Mouse (Mus musculus): ENCODE measurements around the gene Hdac7. TPM values are rescaled to one million over a fixed set of nuclear protein-coding genes. Genes with fewer than 3 reads are reported as not detected.

Gene Hdac7
- polyA plus RNA-seq, 1 experiment: 29.9 TPM

DNA sequence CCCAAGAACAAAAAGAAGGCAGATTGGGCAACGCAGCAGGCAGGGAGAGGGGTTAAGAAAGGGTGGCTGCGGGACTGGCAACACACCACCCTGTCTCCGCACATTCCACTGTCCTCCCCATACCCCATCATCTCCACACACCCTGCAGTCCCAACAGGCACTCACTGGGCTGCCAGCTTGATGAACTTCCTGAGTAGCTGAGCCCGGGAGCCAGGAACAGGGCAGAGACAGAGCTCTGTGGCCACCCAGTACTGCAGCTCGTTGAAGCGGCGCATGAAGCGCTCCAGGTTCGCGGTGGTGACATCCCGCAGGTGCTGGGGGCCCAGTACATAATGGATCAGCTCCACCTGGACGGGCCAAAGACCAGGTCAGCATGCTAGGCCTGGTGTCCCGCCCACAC is 94.5 kb downstream of the Hdac7 start:
- H3K4me3 ChIP-seq (ENCODE audit: low read depth, low read length): no peak overlapping the region
- TF ChIP-seq CTCF (IDR thresholded peaks at IDR 0.05; ENCODE audit: extremely low read depth, insufficient read length, insufficient replicate concordance, low read depth, low read length) (no peak), POLR2A (IDR thresholded peaks at IDR 0.05; ENCODE audit: low read depth, low read length) (no peak)
- peaks cover 11% of the 10 kb centered on the region; the same call in 1 of the 2 replicates for H3K4me1 ChIP-seq (ENCODE audit: control insufficient read depth, insufficient read depth, insufficient read length, low read length)
- no peaks in the 10 kb centered on the region for H3K27me3 ChIP-seq (ENCODE audit: control insufficient read depth, insufficient read depth, low read length)
- no peak overlapping the region for H3K27ac ChIP-seq (ENCODE audit: insufficient read depth, low read depth, low read length)
- 56% methylated on average over 13 of the region's 13 CpGs for WGBS
- no peaks in the 10 kb centered on the region for H3K36me3 ChIP-seq (ENCODE audit: control insufficient read depth, insufficient read depth, low read length)

DNA sequence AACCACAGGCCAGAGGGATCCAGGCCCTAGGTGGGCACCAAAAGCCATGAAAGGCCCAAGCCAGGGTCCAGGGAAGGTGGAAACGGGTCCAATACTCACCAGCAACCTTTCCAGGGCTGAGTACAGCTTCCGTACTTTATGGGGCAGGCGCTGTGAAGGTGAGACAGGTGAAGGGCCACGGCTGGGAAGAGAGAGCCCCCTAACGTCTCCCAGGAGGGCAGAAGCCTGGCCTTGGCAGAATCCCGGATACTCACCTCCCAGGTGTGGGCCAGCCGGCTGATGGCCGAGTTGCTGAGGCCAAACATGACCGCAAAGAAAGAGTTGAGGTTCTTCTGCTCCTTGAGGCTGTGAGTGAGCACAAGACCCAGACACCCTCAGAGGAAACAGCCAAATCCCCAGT is 94.9 kb downstream of the Hdac7 start:
- no peak overlapping the region for H3K27ac ChIP-seq (ENCODE audit: insufficient read depth, low read depth, low read length)
- H3K4me1 ChIP-seq (ENCODE audit: control insufficient read depth, insufficient read depth, insufficient read length, low read length): peaks cover 11% of the 10 kb centered on the region; the same call in 1 of the 2 replicates
- H3K4me3 ChIP-seq (ENCODE audit: low read depth, low read length): no peak overlapping the region
- H3K36me3 ChIP-seq (ENCODE audit: control insufficient read depth, insufficient read depth, low read length): no peaks in the 10 kb centered on the region
- H3K27me3 ChIP-seq (ENCODE audit: control insufficient read depth, insufficient read depth, low read length): no peaks in the 10 kb centered on the region
- 90% methylated on average over 9 of the region's 9 CpGs for WGBS
- TF ChIP-seq CTCF (IDR thresholded peaks at IDR 0.05; ENCODE audit: extremely low read depth, insufficient read length, insufficient replicate concordance, low read depth, low read length) (no peak), POLR2A (IDR thresholded peaks at IDR 0.05; ENCODE audit: low read depth, low read length) (no peak)

DNA sequence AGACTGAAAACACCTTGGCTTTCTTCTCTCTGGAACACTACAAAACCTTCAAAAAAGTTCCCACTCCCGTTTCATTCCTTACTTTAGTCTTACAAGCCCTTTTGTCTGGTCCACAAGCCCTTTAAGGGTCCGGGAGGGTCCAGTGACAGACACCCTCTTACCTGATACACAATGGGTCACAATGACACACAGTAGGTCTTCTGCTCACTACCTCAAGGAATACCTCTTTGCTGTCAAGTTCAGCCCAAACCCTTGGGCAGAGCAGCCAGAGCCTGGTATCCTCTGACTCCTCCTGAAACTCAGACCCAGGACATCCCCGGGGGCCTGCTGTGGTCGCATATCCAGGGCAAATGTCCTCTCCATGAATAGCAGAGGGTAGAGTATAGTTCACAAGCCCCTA is 95.3 kb downstream of the Hdac7 start:
- Histone ChIP-seq H3K27me3 (ENCODE audit: control insufficient read depth, insufficient read depth, low read length) (no peaks in the 10 kb centered on the region), H3K36me3 (ENCODE audit: control insufficient read depth, insufficient read depth, low read length) (no peaks in the 10 kb centered on the region), H3K4me3 (ENCODE audit: low read depth, low read length) (no peak overlapping the region), H3K27ac (ENCODE audit: insufficient read depth, low read depth, low read length) (no peak overlapping the region), H3K4me1 (ENCODE audit: control insufficient read depth, insufficient read depth, insufficient read length, low read length) (peaks cover 11% of the 10 kb centered on the region; the same call in 1 of the 2 replicates)
- 87% methylated on average over 4 of the region's 4 CpGs for WGBS
- TF ChIP-seq CTCF (IDR thresholded peaks at IDR 0.05; ENCODE audit: extremely low read depth, insufficient read length, insufficient replicate concordance, low read depth, low read length): no peak
- no peak for TF ChIP-seq POLR2A (IDR thresholded peaks at IDR 0.05; ENCODE audit: low read depth, low read length)

DNA sequence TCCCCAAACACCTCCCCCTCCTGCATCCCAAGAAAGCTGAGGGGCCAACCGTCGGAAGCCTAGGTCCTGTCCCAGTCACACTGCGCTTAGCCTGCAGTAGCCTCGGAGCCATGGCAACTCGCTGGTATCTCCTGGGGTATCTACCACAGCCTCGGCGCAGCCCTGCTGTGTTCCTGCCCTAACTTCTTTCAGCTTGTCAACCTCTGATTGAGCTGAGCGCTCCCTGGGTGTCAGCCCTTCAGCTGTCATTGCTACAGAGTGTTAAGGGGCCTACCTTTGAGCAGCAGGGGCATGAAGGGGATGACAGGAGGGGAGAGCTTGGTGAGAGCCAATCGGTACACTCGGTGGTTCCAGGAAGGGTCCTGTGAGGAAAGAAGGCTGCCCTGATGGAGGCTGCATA is 96.0 kb downstream of the Hdac7 start:
- Histone ChIP-seq H3K27me3 (ENCODE audit: control insufficient read depth, insufficient read depth, low read length) (no peaks in the 10 kb centered on the region), H3K4me1 (ENCODE audit: control insufficient read depth, insufficient read depth, insufficient read length, low read length) (peaks cover 11% of the 10 kb centered on the region; the same call in 1 of the 2 replicates), H3K4me3 (ENCODE audit: low read depth, low read length) (no peak overlapping the region), H3K36me3 (ENCODE audit: control insufficient read depth, insufficient read depth, low read length) (no peaks in the 10 kb centered on the region), H3K27ac (ENCODE audit: insufficient read depth, low read depth, low read length) (no peak overlapping the region)
- no peak for TF ChIP-seq POLR2A (IDR thresholded peaks at IDR 0.05; ENCODE audit: low read depth, low read length)
- TF ChIP-seq CTCF (IDR thresholded peaks at IDR 0.05; ENCODE audit: extremely low read depth, insufficient read length, insufficient replicate concordance, low read depth, low read length): no peak
- 78% methylated on average over 10 of the region's 10 CpGs for WGBS

DNA sequence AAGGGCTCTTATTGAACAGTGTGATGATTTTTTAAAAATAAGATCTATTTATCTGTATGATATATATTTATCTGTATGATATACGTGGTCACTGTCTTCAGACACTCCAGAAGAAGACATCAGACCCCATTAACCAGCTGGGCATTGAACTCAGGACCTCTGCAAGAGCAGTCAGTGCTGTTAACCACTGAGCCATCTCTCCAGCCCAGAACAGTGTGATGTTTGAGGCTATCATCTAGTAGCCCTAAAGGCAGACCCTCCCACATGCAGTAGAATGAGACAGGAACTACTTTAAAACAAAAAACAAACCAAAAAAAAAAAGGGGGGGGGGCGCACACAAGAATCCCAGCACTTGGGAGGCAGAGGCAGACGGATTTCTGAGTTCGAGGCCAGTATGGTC is 96.8 kb downstream of the Hdac7 start:
- WGBS: 85% methylated on average over 4 of the region's 4 CpGs
- Histone ChIP-seq H3K36me3 (ENCODE audit: control insufficient read depth, insufficient read depth, low read length) (no peaks in the 10 kb centered on the region), H3K27me3 (ENCODE audit: control insufficient read depth, insufficient read depth, low read length) (no peaks in the 10 kb centered on the region), H3K27ac (ENCODE audit: insufficient read depth, low read depth, low read length) (no peak overlapping the region), H3K4me3 (ENCODE audit: low read depth, low read length) (no peak overlapping the region), H3K4me1 (ENCODE audit: control insufficient read depth, insufficient read depth, insufficient read length, low read length) (peaks cover 11% of the 10 kb centered on the region; the same call in 1 of the 2 replicates)
- TF ChIP-seq POLR2A (IDR thresholded peaks at IDR 0.05; ENCODE audit: low read depth, low read length): no peak
- no peak for TF ChIP-seq CTCF (IDR thresholded peaks at IDR 0.05; ENCODE audit: extremely low read depth, insufficient read length, insufficient replicate concordance, low read depth, low read length)

DNA sequence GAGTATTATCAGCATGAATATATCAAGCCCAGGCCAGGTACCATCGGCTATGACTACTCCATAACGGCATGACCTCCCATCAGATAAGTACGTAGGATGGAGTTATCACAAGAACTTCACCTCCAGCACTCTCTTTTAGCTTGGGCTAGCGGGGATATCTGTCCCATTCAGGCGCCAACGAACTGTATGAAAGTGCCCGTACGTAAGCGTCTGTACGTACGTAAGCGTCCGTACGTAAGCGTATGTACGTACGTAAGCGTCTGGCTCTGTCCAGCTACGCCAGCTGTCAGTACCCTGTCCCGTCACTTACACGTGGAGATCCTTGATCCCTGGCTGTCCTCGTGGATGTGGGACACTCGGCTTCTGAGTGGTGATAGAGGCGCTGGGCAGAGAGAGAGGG is 97.6 kb downstream of the Hdac7 start:
- no peak overlapping the region for H3K4me3 ChIP-seq (ENCODE audit: low read depth, low read length)
- H3K4me1 ChIP-seq (ENCODE audit: control insufficient read depth, insufficient read depth, insufficient read length, low read length): peaks cover 11% of the 10 kb centered on the region; the same call in 1 of the 2 replicates
- 87% methylated on average over 24 of the region's 24 CpGs for WGBS
- TF ChIP-seq CTCF (IDR thresholded peaks at IDR 0.05; ENCODE audit: extremely low read depth, insufficient read length, insufficient replicate concordance, low read depth, low read length) (no peak), POLR2A (IDR thresholded peaks at IDR 0.05; ENCODE audit: low read depth, low read length) (no peak)
- no peak overlapping the region for H3K27ac ChIP-seq (ENCODE audit: insufficient read depth, low read depth, low read length)
- no peaks in the 10 kb centered on the region for H3K36me3 ChIP-seq (ENCODE audit: control insufficient read depth, insufficient read depth, low read length)
- H3K27me3 ChIP-seq (ENCODE audit: control insufficient read depth, insufficient read depth, low read length): no peaks in the 10 kb centered on the region

DNA sequence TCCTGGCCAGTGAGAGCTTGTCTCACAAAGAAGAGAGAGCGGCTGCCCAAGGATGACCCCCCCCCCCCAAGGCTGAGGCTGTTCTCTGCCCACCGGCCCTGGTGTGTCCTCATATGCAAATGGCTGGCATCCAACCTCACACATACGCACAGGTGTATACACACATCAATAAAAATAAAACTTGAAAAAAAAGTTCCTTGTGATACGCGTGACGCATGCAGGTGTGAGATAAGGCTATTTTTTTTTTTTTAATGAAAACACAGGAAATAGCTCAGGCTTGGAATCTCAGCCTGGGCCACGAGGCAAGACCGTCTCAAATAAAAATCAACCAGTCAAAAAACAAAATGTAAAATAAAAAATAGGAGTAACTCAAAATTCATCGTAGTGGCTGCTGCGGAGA is 98.0 kb downstream of the Hdac7 start:
- H3K4me1 ChIP-seq (ENCODE audit: control insufficient read depth, insufficient read depth, insufficient read length, low read length): peaks cover 11% of the 10 kb centered on the region; the same call in 1 of the 2 replicates
- TF ChIP-seq CTCF (IDR thresholded peaks at IDR 0.05; ENCODE audit: extremely low read depth, insufficient read length, insufficient replicate concordance, low read depth, low read length): no peak
- no peak for TF ChIP-seq POLR2A (IDR thresholded peaks at IDR 0.05; ENCODE audit: low read depth, low read length)
- H3K36me3 ChIP-seq (ENCODE audit: control insufficient read depth, insufficient read depth, low read length): no peaks in the 10 kb centered on the region
- H3K27me3 ChIP-seq (ENCODE audit: control insufficient read depth, insufficient read depth, low read length): no peaks in the 10 kb centered on the region
- WGBS: 38% methylated on average over 10 of the region's 10 CpGs
- no peak overlapping the region for H3K27ac ChIP-seq (ENCODE audit: insufficient read depth, low read depth, low read length)
- no peak overlapping the region for H3K4me3 ChIP-seq (ENCODE audit: low read depth, low read length)

All from small intestine, adult 2 months (tissue).